Mouse (Mus musculus) cerebellum, postnatal 14 days (tissue): Measurements from ENCODE around the gene Nab2.

Source experiments
- DNase-seq, 2 experiments: peaks; one replicate each; pipeline ENCODE4 v3.0.0; 2021; ENCODE audit warnings: mixed read lengths in 2 of 2

Gene Nab2

GRCm38 (mm10) chr10:127642772-127643552, 25.4 kb downstream of the Nab2 start, which contains the start of gene Stat6:
Stat6 (plus strand) TSS chr10:127642986.
- DNase-seq, result peak in 1 of 2 experiments; percentile 19

GRCm38 (mm10) chr10:127641861-127642771, 26.3 kb downstream of the Nab2 start:
- peak; percentile 94 to 97 for DNase-seq

- no peak for DNase-seq
Observed at GRCm38 (mm10) chr10:127640421-127640820, 27.9 kb downstream of the Nab2 start.

GRCm38 (mm10) chr10:127632668-127633271, 35.6 kb downstream of the Nab2 start:
- no peak for DNase-seq

GRCm38 (mm10) chr10:127631261-127632214, 36.8 kb downstream of the Nab2 start:
- no peak for DNase-seq

GRCm38 (mm10) chr10:127626433-127626832, 41.9 kb downstream of the Nab2 start:
- peak; percentile 74 to 83 for DNase-seq

GRCm38 (mm10) chr10:127623439-127624216, 44.7 kb downstream of the Nab2 start:
- DNase-seq, result no peak

- DNase-seq, result no peak
Observed at GRCm38 (mm10) chr10:127622661-127623060, 45.7 kb downstream of the Nab2 start.

GRCm38 (mm10) chr10:127622057-127622392, 46.3 kb downstream of the Nab2 start:
- peak; percentile 75 to 76 for DNase-seq

- peak; percentile 95 to 96 for DNase-seq
Observed at GRCm38 (mm10) chr10:127621191-127622056, 46.9 kb downstream of the Nab2 start.

- peak; percentile 65 to 72 for DNase-seq
Observed at GRCm38 (mm10) chr10:127620406-127621190, 47.8 kb downstream of the Nab2 start, which contains the start of gene Lrp1. Lrp1 (minus strand) TSS chr10:127621148.

- DNase-seq, result peak; percentile 54 to 55
Observed at GRCm38 (mm10) chr10:127619941-127620405, 48.4 kb downstream of the Nab2 start.

- no peak for DNase-seq
Observed at GRCm38 (mm10) chr10:127619119-127619721, 49.1 kb downstream of the Nab2 start.

- peak; percentile 61 to 64 for DNase-seq
Observed at GRCm38 (mm10) chr10:127618173-127618572, 50.2 kb downstream of the Nab2 start.

GRCm38 (mm10) chr10:127617294-127617693, 51.1 kb downstream of the Nab2 start:
- DNase-seq, result peak; percentile 57 to 70

GRCm38 (mm10) chr10:127616261-127616679, 52.1 kb downstream of the Nab2 start:
- DNase-seq, result no peak

- peak; percentile 37 to 49 for DNase-seq
Observed at GRCm38 (mm10) chr10:127615591-127615990, 52.8 kb downstream of the Nab2 start.

- DNase-seq, result no peak
Observed at GRCm38 (mm10) chr10:127615034-127615374, 53.4 kb downstream of the Nab2 start.
